Mouse (Mus musculus) stomach, postnatal 0 days (tissue): ENCODE data around the gene Disp2. TPM values are rescaled to one million over a fixed set of nuclear protein-coding genes. Genes with fewer than 3 reads are reported as not detected.

ENCODE experiments used
- ATAC-seq: fragments of 200-750 bp; cut with Nextera tagmentation; 2 replicates; pipeline ENCODE4 v1.8.0; 2017; ENCODE audit not compliant: low FRiP score, low TSS enrichment
- DNase-seq: peaks from one replicate; pipeline ENCODE4 v3.0.0-alpha.2; 2016; ENCODE audit warnings: low spot score
- H3K27ac ChIP-seq: fragments of 300-500 bp; sonication (generic); replicated peaks from 2 replicates; pipeline ENCODE4 v1.5.1; 2014; ENCODE audit warnings: mild to moderate bottlenecking, control low read depth
- H3K27me3 ChIP-seq: fragments of 300-500 bp; sonication (generic); 2 replicates; pipeline ENCODE4 v1.6.1; 2014; ENCODE audit warnings: low read length; ENCODE audit not compliant: control insufficient read depth, insufficient read depth
- H3K36me3 ChIP-seq: fragments of 300-500 bp; sonication (generic); 2 replicates; pipeline ENCODE4 v1.6.1; 2014; ENCODE audit warnings: low read length, mixed read lengths; ENCODE audit not compliant: control insufficient read depth, insufficient read depth
- H3K4me1 ChIP-seq: fragments of 300-500 bp; sonication (generic); replicated peaks from 2 replicates; pipeline ENCODE4 v1.6.1; 2014; ENCODE audit warnings: antibody characterized with exemption; ENCODE audit not compliant: control insufficient read depth, insufficient read depth
- H3K4me2 ChIP-seq: fragments of 300-500 bp; sonication (generic); replicated peaks from 2 replicates; pipeline ENCODE4 v1.6.1; 2014; ENCODE audit warnings: low read depth, mild to moderate bottlenecking, control low read depth, moderate library complexity
- H3K4me3 ChIP-seq: fragments of 300-500 bp; sonication (generic); 2 replicates; pipeline ENCODE4 v1.5.1; 2014; ENCODE audit warnings: low read depth, low read length, control low read depth
- H3K9ac ChIP-seq: fragments of 300-500 bp; sonication (generic); 2 replicates; pipeline ENCODE4 v1.6.1; 2014; ENCODE audit warnings: mild to moderate bottlenecking, low read length, control low read depth, mixed read lengths
- H3K9me3 ChIP-seq: fragments of 300-500 bp; sonication (generic); 2 replicates; pipeline ENCODE4 v1.6.1; 2016; ENCODE audit warnings: low read length; ENCODE audit not compliant: control insufficient read depth
- CTCF ChIP-seq: IDR thresholded peaks from 2 replicates; pipeline ENCODE4 v1.5.1; 2016; ENCODE audit warnings: antibody characterized with exemption, low read depth, mild to moderate bottlenecking, moderate library complexity
- EP300 ChIP-seq: optimal IDR thresholded peaks from 2 replicates; pipeline ENCODE3; 2016; ENCODE audit warnings: antibody characterized with exemption
- WGBS: fragments of 180-500 bp; shearing (Covaris S2); extraction: QIAGEN DNeasy Blood & Tissue Kit; methylation state at CpG from one replicate; pipeline ENCODE4 v1.1.7; 2014; 5-methylcytosine and 5-hydroxymethylcytosine counted together
- polyA plus RNA-seq: library from polyadenylated mRNA; unstranded; fragments of >200 nt; fragmentation: Nextera tagmentation; extraction: Ambion mirVana; gene quantifications from 2 replicates; pipeline ENCODE4 v1.2.1, GENCODE M21; 2015

The Disp2 gene
- polyA plus RNA-seq, 1 experiment from 2014 or later: 1.1 TPM

- Histone ChIP-seq H3K9me3 (no peaks in the 10 kb centered on the region), H3K4me1 (peaks cover 16% of the 10 kb centered on the region), H3K27ac (peak overlapping the region; percentile 96), H3K4me2 (peak overlapping the region; percentile 57), H3K9ac (peak overlapping the region; percentile 27; the same call in 1 of the 2 replicates), H3K4me3 (peak overlapping the region; percentile 28; the same call in 1 of the 2 replicates), H3K36me3 (peaks cover 3% of the 10 kb centered on the region; the same call in 1 of the 2 replicates), H3K27me3 (no peaks in the 10 kb centered on the region)
- no peak for ATAC-seq
- no peak for TF ChIP-seq EP300
- peak; percentile 60 for TF ChIP-seq CTCF
- WGBS: 79% methylated on average over 12 of the region's 12 CpGs
- DNase-seq: peak; percentile 12
Observed at GRCm38 (mm10) chr2:118761358-118761757, 18.2 kb upstream of the Disp2 start.

- Histone ChIP-seq H3K27ac (peak within 1 kb of the TSS; percentile 96), H3K27me3 (no peaks in the 10 kb centered on the region), H3K9ac (peak within 1 kb of the TSS; percentile 68), H3K4me2 (peak within 1 kb of the TSS; percentile 57), H3K4me1 (peaks cover 16% of the 10 kb centered on the region), H3K36me3 (peaks cover 3% of the 10 kb centered on the region; the same call in 1 of the 2 replicates), H3K4me3 (peak within 1 kb of the TSS; percentile 28), H3K9me3 (no peaks in the 10 kb centered on the region)
- TF ChIP-seq CTCF (no peak), EP300 (peak; percentile 81)
- DNase-seq (peak; percentile 92), ATAC-seq (peak; percentile 83)
- WGBS: 6% methylated on average over 29 of the region's 29 CpGs
Observed at GRCm38 (mm10) chr2:118761906-118762783, 17.4 kb upstream of the Disp2 start, which contains the start of gene Ccdc9b. Gene Ccdc9b, minus strand, starts transcription at chr2:118762661.

- 11% methylated on average over 10 of the region's 10 CpGs for WGBS
- DNase-seq: no peak
Observed at GRCm38 (mm10) chr2:118762784-118763148, 16.8 kb upstream of the Disp2 start.

GRCm38 (mm10) chr2:118763469-118763868, 16.1 kb upstream of the Disp2 start:
- H3K36me3 ChIP-seq: peaks cover under 1% of the 10 kb centered on the region; the same call in 1 of the 2 replicates
- 46% methylated on average over 7 of the region's 7 CpGs for WGBS
- DNase-seq (peak; percentile 37), ATAC-seq (no peak)
- peak overlapping the region; percentile 96 for H3K27ac ChIP-seq
- H3K4me2 ChIP-seq: no peak overlapping the region
- H3K4me3 ChIP-seq: no peak overlapping the region
- H3K9me3 ChIP-seq: no peaks in the 10 kb centered on the region
- TF ChIP-seq CTCF: no peak
- TF ChIP-seq EP300: no peak
- no peak overlapping the region for H3K9ac ChIP-seq
- H3K4me1 ChIP-seq: peaks cover 16% of the 10 kb centered on the region
- no peaks in the 10 kb centered on the region for H3K27me3 ChIP-seq

More at GRCm38 (mm10) chr2:118762784-118763148, 16.8 kb upstream of the Disp2 start:
- Histone ChIP-seq H3K9ac (peak overlapping the region; percentile 23; the same call in 1 of the 2 replicates), H3K4me3 (peak overlapping the region; percentile 28; the same call in 1 of the 2 replicates), H3K9me3 (no peaks in the 10 kb centered on the region), H3K36me3 (peaks cover 3% of the 10 kb centered on the region; the same call in 1 of the 2 replicates), H3K27ac (peak overlapping the region; percentile 96), H3K4me1 (peaks cover 16% of the 10 kb centered on the region), H3K27me3 (no peaks in the 10 kb centered on the region), H3K4me2 (peak overlapping the region; percentile 57)
- TF ChIP-seq EP300 (no peak), CTCF (no peak)
- no peak for ATAC-seq

GRCm38 (mm10) chr2:118764094-118764831, 15.3 kb upstream of the Disp2 start:
- Histone ChIP-seq H3K4me2 (no peak overlapping the region), H3K9me3 (no peaks in the 10 kb centered on the region), H3K4me1 (peaks cover 16% of the 10 kb centered on the region), H3K4me3 (no peak overlapping the region), H3K9ac (0 out of 2 replicates have a peak overlapping the region, but pooled peaks have one; percentile 4), H3K27ac (peak overlapping the region; percentile 45; the same call in 1 of the 2 replicates), H3K27me3 (no peaks in the 10 kb centered on the region), H3K36me3 (no peaks in the 10 kb centered on the region)
- WGBS: 31% methylated on average over 11 of the region's 11 CpGs
- DNase-seq (peak; percentile 52), ATAC-seq (no peak)
- TF ChIP-seq CTCF (peak; percentile 75), EP300 (no peak)
